Mouse (Mus musculus): ENCODE results near the gene Hmga2.
"Not testable (repeated sequence)": the region's sequence is repeated elsewhere in the genome, so short reads cannot be mapped to it uniquely, and the experiment has no call there.

The Hmga2 gene

GRCm38 (mm10) chr10:120391971-120392716 lies 84.1 kb downstream of the Hmga2 start:
- no peak for DNase-seq (ENCODE audit: low read depth)

GRCm38 (mm10) chr10:120390912-120391835 lies 85.1 kb downstream of the Hmga2 start:
- DNase-seq (ENCODE audit: low read depth) = no peak

- DNase-seq (ENCODE audit: low read depth) = no peak
These were observed 86.6 kb downstream of the Hmga2 start for GRCm38 (mm10) chr10:120389707-120390106.

- DNase-seq (ENCODE audit: low read depth) = no peak
These were observed 87.3 kb downstream of the Hmga2 start for GRCm38 (mm10) chr10:120388966-120389365.

- DNase-seq (ENCODE audit: low read depth) = no peak
These were observed 87.8 kb downstream of the Hmga2 start for GRCm38 (mm10) chr10:120388400-120388871.

- no peak for DNase-seq (ENCODE audit: low read depth)
These were observed 89.2 kb downstream of the Hmga2 start for GRCm38 (mm10) chr10:120387105-120387504.

- peak; percentile 3 for DNase-seq (ENCODE audit: low read depth)
These were observed 91.3 kb downstream of the Hmga2 start for GRCm38 (mm10) chr10:120384797-120385600.

- DNase-seq (ENCODE audit: low read depth) = no peak
These were observed 92.2 kb downstream of the Hmga2 start for GRCm38 (mm10) chr10:120384040-120384439.

- no peak for DNase-seq (ENCODE audit: low read depth)
These were observed 98.5 kb downstream of the Hmga2 start for GRCm38 (mm10) chr10:120377795-120378194.

GRCm38 (mm10) chr10:120377327-120377752 lies 98.9 kb downstream of the Hmga2 start:
- no peak for DNase-seq (ENCODE audit: low read depth)

GRCm38 (mm10) chr10:120375438-120375837 lies 100.8 kb downstream of the Hmga2 start:
- peak; percentile 5 for DNase-seq (ENCODE audit: low read depth)

GRCm38 (mm10) chr10:120371215-120371614 lies 105.1 kb downstream of the Hmga2 start:
- no peak for DNase-seq (ENCODE audit: low read depth)

GRCm38 (mm10) chr10:120369187-120369805 lies 107.0 kb downstream of the Hmga2 start:
- DNase-seq (ENCODE audit: low read depth) = no peak

- DNase-seq (ENCODE audit: low read depth) = not testable (repeated sequence)
These were observed 110.1 kb downstream of the Hmga2 start for GRCm38 (mm10) chr10:120366173-120366592.

GRCm38 (mm10) chr10:120365380-120366172 lies 110.7 kb downstream of the Hmga2 start:
- no peak for DNase-seq (ENCODE audit: low read depth)

GRCm38 (mm10) chr10:120363983-120364582 lies 112.2 kb downstream of the Hmga2 start:
- no peak for DNase-seq (ENCODE audit: low read depth)

- DNase-seq (ENCODE audit: low read depth) = not testable (repeated sequence)
These were observed 112.8 kb downstream of the Hmga2 start for GRCm38 (mm10) chr10:120363298-120363982.

GRCm38 (mm10) chr10:120354523-120355030 lies 121.7 kb downstream of the Hmga2 start:
- no peak for DNase-seq (ENCODE audit: low read depth)

- no peak for DNase-seq (ENCODE audit: low read depth)
These were observed 130.9 kb downstream of the Hmga2 start for GRCm38 (mm10) chr10:120345325-120345724.

All from naive thymus-derived CD4-positive, alpha-beta T cell, adult 2 months (primary cell).